Mouse (Mus musculus) lung, embryonic 16.5 days (tissue): ENCODE measurements around the gene Lyrm1. TPM values are rescaled to one million over a fixed set of nuclear protein-coding genes. Genes with fewer than 3 reads are reported as not detected.

Experiments
- ATAC-seq: fragments of 200-750 bp; cut with Nextera tagmentation; 2 replicates; pipeline ENCODE4 v1.8.0; 2017; ENCODE audit warnings: low read depth, mild to moderate bottlenecking, moderate library complexity
- H3K27ac ChIP-seq: fragments of 300-500 bp; sonication (generic); 2 replicates; pipeline ENCODE4 v1.5.1; 2014; ENCODE audit warnings: mild to moderate bottlenecking, control low read depth, low read length
- H3K27me3 ChIP-seq: fragments of 300-500 bp; sonication (generic); 2 replicates; pipeline ENCODE4 v1.6.1; 2014; ENCODE audit warnings: low read depth, low read length, mixed read lengths; ENCODE audit not compliant: control insufficient read depth, insufficient read depth
- H3K36me3 ChIP-seq: fragments of 300-500 bp; sonication (generic); 2 replicates; pipeline ENCODE4 v1.6.1; 2014; ENCODE audit warnings: low read length; ENCODE audit not compliant: control insufficient read depth, insufficient read depth
- H3K4me1 ChIP-seq: fragments of 300-500 bp; sonication (generic); replicated peaks from 2 replicates; pipeline ENCODE4 v1.6.1; 2014; ENCODE audit warnings: low read length, mixed read lengths; ENCODE audit not compliant: control insufficient read depth, insufficient read depth
- H3K4me2 ChIP-seq: fragments of 300-500 bp; sonication (generic); 2 replicates; pipeline ENCODE4 v1.6.1; 2014; ENCODE audit warnings: low read depth, low read length, control low read depth
- H3K4me3 ChIP-seq: fragments of 300-500 bp; sonication (generic); 2 replicates; pipeline ENCODE4 v1.5.1; 2014; ENCODE audit warnings: mild to moderate bottlenecking, low read length, control low read depth
- H3K9ac ChIP-seq: fragments of 300-500 bp; sonication (generic); 2 replicates; pipeline ENCODE4 v1.6.1; 2014; ENCODE audit warnings: low read length, control low read depth
- H3K9me3 ChIP-seq: fragments of 300-500 bp; sonication (generic); 2 replicates; pipeline ENCODE4 v1.6.1; 2016; ENCODE audit warnings: low read length; ENCODE audit not compliant: control insufficient read depth
- WGBS: fragments of 180-500 bp; shearing (Covaris S2); extraction: QIAGEN DNeasy Blood & Tissue Kit; methylation state at CpG from one replicate; pipeline ENCODE4 v1.1.7; 2014; 5-methylcytosine and 5-hydroxymethylcytosine counted together
- polyA plus RNA-seq: library from polyadenylated mRNA; unstranded; fragments of >200 nt; fragmentation: Nextera tagmentation; extraction: Ambion mirVana; gene quantifications from 2 replicates; pipeline ENCODE4 v1.2.1, GENCODE M21; 2015

Lyrm1 gene
- polyA plus RNA-seq = 5.8 and 6.6 TPM in 2 replicates

- H3K9ac ChIP-seq = peak within 1 kb of the TSS; percentile 89
- peak within 1 kb of the TSS; percentile 92 for H3K4me2 ChIP-seq
- H3K27ac ChIP-seq = peak within 1 kb of the TSS; percentile 95
- no peaks in the 10 kb centered on the region for H3K27me3 ChIP-seq
- peak within 1 kb of the TSS; percentile 84 for H3K4me3 ChIP-seq
- ATAC-seq = peak; percentile 99
- peaks cover 17% of the 10 kb centered on the region for H3K4me1 ChIP-seq
- no peaks in the 10 kb centered on the region for H3K9me3 ChIP-seq
- WGBS = under 1% methylated on average over 63 of the region's 63 CpGs
- H3K36me3 ChIP-seq = no peaks in the 10 kb centered on the region
Measured at GRCm38 (mm10) chr7:119895639-119896512, at the start of gene Lyrm1, which contains the start of gene Dcun1d3. Gene Lyrm1 (plus strand): TSS chr7:119895861. Gene Dcun1d3 (minus strand): TSS chr7:119896298.

- Histone ChIP-seq H3K9ac (no peak overlapping the region), H3K36me3 (peaks cover 5% of the 10 kb centered on the region), H3K4me3 (no peak overlapping the region), H3K27ac (no peak overlapping the region), H3K9me3 (no peaks in the 10 kb centered on the region), H3K27me3 (no peaks in the 10 kb centered on the region), H3K4me1 (no peaks in the 10 kb centered on the region), H3K4me2 (no peak overlapping the region)
- 88% methylated on average over 2 of the region's 2 CpGs for WGBS
- ATAC-seq = no peak
Measured at GRCm38 (mm10) chr7:119847396-119847795, 48.3 kb upstream of the Lyrm1 start.

DNA sequence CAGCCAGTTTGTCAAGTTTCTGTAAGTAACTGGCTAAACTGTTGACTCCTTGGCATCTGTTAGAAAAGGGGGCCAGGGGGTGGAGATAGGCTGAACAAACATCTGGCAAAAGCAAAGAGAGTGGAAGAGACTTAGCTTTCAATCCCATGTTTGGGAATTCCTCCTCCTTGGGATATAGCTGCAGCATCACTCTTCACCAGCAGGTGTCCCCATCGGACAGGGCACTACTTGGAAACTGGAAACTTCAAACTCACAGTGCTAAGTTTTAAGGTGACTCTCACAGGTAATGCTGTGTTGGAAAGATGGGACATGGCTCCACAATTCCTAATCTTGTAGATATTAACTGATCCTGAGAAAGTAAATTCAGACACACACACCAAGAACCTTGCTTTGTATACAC is 46.6 kb upstream of the Lyrm1 start:
- Histone ChIP-seq H3K9me3 (no peaks in the 10 kb centered on the region), H3K4me3 (no peak overlapping the region), H3K27ac (no peak overlapping the region), H3K4me2 (no peak overlapping the region), H3K27me3 (no peaks in the 10 kb centered on the region), H3K9ac (no peak overlapping the region), H3K36me3 (peaks cover 5% of the 10 kb centered on the region; the same call in 1 of the 2 replicates), H3K4me1 (no peaks in the 10 kb centered on the region)
- peak; percentile 47 for ATAC-seq
- WGBS = 0% methylated on average over 1 of the region's 1 CpGs

- ATAC-seq = peak; percentile 91
- WGBS = 53% methylated on average over 5 of the region's 5 CpGs
- H3K27ac ChIP-seq = peak overlapping the region; percentile 51
Measured at GRCm38 (mm10) chr7:119850737-119851136, 44.9 kb upstream of the Lyrm1 start.

GRCm38 (mm10) chr7:119852494-119852893 is 43.2 kb upstream of the Lyrm1 start:
- no peak overlapping the region for H3K4me2 ChIP-seq
- no peak overlapping the region for H3K27ac ChIP-seq
- peaks cover 4% of the 10 kb centered on the region; the same call in 1 of the 2 replicates for H3K36me3 ChIP-seq
- ATAC-seq = no peak
- no peaks in the 10 kb centered on the region for H3K9me3 ChIP-seq
- H3K4me3 ChIP-seq = no peak overlapping the region
- H3K4me1 ChIP-seq = no peaks in the 10 kb centered on the region
- H3K9ac ChIP-seq = no peak overlapping the region
- no peaks in the 10 kb centered on the region for H3K27me3 ChIP-seq

More at GRCm38 (mm10) chr7:119850737-119851136, 44.9 kb upstream of the Lyrm1 start:
- no peaks in the 10 kb centered on the region for H3K27me3 ChIP-seq
- H3K36me3 ChIP-seq = peaks cover 2% of the 10 kb centered on the region; the same call in 1 of the 2 replicates
- H3K4me3 ChIP-seq = no peak overlapping the region
- no peaks in the 10 kb centered on the region for H3K9me3 ChIP-seq
- H3K9ac ChIP-seq = no peak overlapping the region
- H3K4me2 ChIP-seq = no peak overlapping the region
- H3K4me1 ChIP-seq = no peaks in the 10 kb centered on the region

DNA sequence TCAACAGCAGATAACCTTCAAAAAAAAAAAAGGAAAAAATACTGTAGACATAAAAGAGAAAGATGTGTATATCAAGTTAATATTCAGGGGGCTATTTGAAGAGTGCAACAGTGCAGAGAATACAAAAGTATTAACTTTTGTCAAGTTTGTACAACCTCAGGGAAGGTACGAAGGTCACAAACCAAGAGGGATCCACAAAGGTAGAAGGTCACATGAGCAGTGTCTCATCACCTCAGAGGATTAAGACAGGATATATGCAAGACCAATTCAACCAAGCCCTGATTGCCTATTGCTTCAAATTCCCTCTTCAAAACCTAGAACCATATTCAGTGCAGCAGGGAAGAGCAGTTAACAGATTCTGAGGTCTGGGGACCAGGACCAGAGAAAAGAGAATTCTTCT is 42.5 kb upstream of the Lyrm1 start:
- no peaks in the 10 kb centered on the region for H3K27me3 ChIP-seq
- no peak overlapping the region for H3K9ac ChIP-seq
- H3K4me3 ChIP-seq = no peak overlapping the region
- H3K36me3 ChIP-seq = peaks cover 5% of the 10 kb centered on the region; the same call in 1 of the 2 replicates
- H3K4me1 ChIP-seq = no peaks in the 10 kb centered on the region
- WGBS = 95% methylated on average over 1 of the region's 1 CpGs
- no peak overlapping the region for H3K4me2 ChIP-seq
- ATAC-seq = no peak
- H3K27ac ChIP-seq = no peak overlapping the region
- H3K9me3 ChIP-seq = no peaks in the 10 kb centered on the region

DNA sequence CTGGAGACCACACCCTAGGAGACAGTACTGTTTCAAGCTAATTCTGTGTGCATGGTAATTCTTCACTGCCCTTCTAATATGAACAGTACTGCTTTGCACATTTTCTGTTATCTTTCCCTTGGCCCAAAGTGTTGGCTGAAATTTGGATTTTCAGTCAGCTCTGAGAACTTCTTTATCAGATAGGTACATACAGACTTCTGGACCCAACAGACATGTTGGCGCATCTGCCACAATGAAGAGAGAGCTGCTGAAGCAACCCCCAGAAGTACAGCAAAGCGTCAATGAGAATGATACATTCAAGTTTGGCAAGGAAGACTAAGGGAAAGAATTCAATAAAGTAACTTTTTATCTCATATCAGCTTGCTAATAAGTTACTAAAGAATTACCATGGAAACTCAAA is 41.3 kb upstream of the Lyrm1 start:
- 89% methylated on average over 2 of the region's 2 CpGs for WGBS

GRCm38 (mm10) chr7:119855031-119855430 is 40.6 kb upstream of the Lyrm1 start:
- Histone ChIP-seq H3K27ac (no peak overlapping the region), H3K9ac (no peak overlapping the region), H3K4me2 (no peak overlapping the region), H3K9me3 (no peaks in the 10 kb centered on the region), H3K4me3 (no peak overlapping the region), H3K36me3 (peaks cover 5% of the 10 kb centered on the region; the same call in 1 of the 2 replicates), H3K4me1 (no peaks in the 10 kb centered on the region), H3K27me3 (no peaks in the 10 kb centered on the region)
- no peak for ATAC-seq

More for the DNA sequence above, 41.3 kb upstream of the Lyrm1 start:
- Histone ChIP-seq H3K9me3 (no peaks in the 10 kb centered on the region), H3K27ac (no peak overlapping the region), H3K4me2 (no peak overlapping the region), H3K27me3 (no peaks in the 10 kb centered on the region), H3K4me1 (no peaks in the 10 kb centered on the region), H3K36me3 (peaks cover 5% of the 10 kb centered on the region; the same call in 1 of the 2 replicates), H3K4me3 (no peak overlapping the region), H3K9ac (no peak overlapping the region)
- no peak for ATAC-seq

DNA sequence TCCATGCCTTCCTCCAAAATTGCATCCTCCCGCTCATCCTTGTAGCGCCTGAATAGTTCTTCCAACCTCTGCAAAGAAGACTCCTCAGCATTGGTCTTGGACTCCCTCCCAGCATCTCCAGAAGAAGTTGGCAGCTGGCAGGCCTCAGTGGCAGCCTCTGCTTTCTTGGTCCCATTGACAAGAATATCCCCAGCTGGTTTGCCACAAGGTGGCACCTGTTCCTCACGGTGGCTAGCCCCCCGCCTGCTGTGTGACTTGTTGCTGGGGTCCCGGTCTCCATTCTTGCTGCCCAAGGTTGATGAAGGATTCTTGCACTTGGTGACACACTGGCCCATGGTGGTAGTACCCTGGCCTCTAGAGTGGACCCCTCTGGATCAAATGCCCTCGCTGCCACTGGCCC is 36.2 kb upstream of the Lyrm1 start:
- no peaks in the 10 kb centered on the region for H3K9me3 ChIP-seq
- no peaks in the 10 kb centered on the region for H3K27me3 ChIP-seq
- H3K27ac ChIP-seq = no peak overlapping the region
- H3K4me3 ChIP-seq = no peak overlapping the region
- peaks cover 5% of the 10 kb centered on the region; the same call in 1 of the 2 replicates for H3K36me3 ChIP-seq
- H3K4me1 ChIP-seq = peaks cover 5% of the 10 kb centered on the region
- ATAC-seq = no peak
- H3K9ac ChIP-seq = no peak overlapping the region
- no peak overlapping the region for H3K4me2 ChIP-seq
- 76% methylated on average over 6 of the region's 6 CpGs for WGBS
